Mouse (Mus musculus): ENCODE data around the gene Mov10l1. TPM values are rescaled to one million over a fixed set of nuclear protein-coding genes. Genes with fewer than 3 reads are reported as not detected.

Gene Mov10l1
- polyA plus RNA-seq, 1 experiment from 2014 or later = not detected

GRCm38 (mm10) chr15:88955342-88955741 lies 27.4 kb upstream of the Mov10l1 start:
- ATAC-seq = no peak
- peaks cover 8% of the 10 kb centered on the region for H3K4me1 ChIP-seq (replicated peaks; ENCODE audit: control insufficient read depth, insufficient read depth, low read length)
- no peaks in the 10 kb centered on the region for H3K36me3 ChIP-seq (ENCODE audit: control insufficient read depth, insufficient read depth)
- no peaks in the 10 kb centered on the region for H3K27me3 ChIP-seq (replicated peaks; ENCODE audit: control insufficient read depth, insufficient read depth, low read length)
- no peak overlapping the region for H3K9ac ChIP-seq (replicated peaks; ENCODE audit: low read depth, low read length)
- no peak overlapping the region for H3K27ac ChIP-seq (ENCODE audit: low read length)
- no peak overlapping the region for H3K4me3 ChIP-seq (replicated peaks; ENCODE audit: low read length)
- 83% methylated on average over 6 of the region's 6 CpGs for WGBS
- H3K9me3 ChIP-seq (ENCODE audit: control insufficient read depth, low read length) = no peaks in the 10 kb centered on the region
- no peak overlapping the region for H3K4me2 ChIP-seq (ENCODE audit: low read length)

DNA sequence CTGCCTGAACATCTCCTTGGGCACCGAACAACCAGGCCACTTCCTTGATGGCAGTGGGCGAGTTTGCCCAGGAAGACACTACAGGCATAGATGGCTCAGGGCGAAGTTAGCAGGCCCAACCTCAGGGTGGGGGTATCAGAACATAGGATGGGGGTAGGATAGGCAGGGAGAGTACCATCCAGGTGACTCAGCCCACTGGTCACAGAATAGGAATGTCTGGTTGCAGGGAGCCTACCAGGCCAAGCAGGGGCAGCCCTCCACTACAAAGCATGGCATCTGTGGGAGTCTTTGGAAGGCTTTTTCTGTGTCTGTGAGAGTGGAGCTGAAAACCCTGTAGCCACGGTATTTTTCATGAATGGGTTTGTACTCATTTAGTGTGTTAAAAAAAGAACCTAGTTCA lies 25.2 kb upstream of the Mov10l1 start:
- 89% methylated on average over 4 of the region's 4 CpGs for WGBS
- Histone ChIP-seq H3K4me3 (replicated peaks; ENCODE audit: low read length) (no peak overlapping the region), H3K4me2 (ENCODE audit: low read length) (no peak overlapping the region), H3K27ac (ENCODE audit: low read length) (no peak overlapping the region), H3K27me3 (replicated peaks; ENCODE audit: control insufficient read depth, insufficient read depth, low read length) (no peaks in the 10 kb centered on the region), H3K9me3 (ENCODE audit: control insufficient read depth, low read length) (no peaks in the 10 kb centered on the region), H3K4me1 (replicated peaks; ENCODE audit: control insufficient read depth, insufficient read depth, low read length) (peaks cover 8% of the 10 kb centered on the region), H3K36me3 (ENCODE audit: control insufficient read depth, insufficient read depth) (no peaks in the 10 kb centered on the region), H3K9ac (replicated peaks; ENCODE audit: low read depth, low read length) (no peak overlapping the region)
- ATAC-seq = no peak

GRCm38 (mm10) chr15:88964070-88964578 lies 18.6 kb upstream of the Mov10l1 start:
- H3K36me3 ChIP-seq (ENCODE audit: control insufficient read depth, insufficient read depth) = no peaks in the 10 kb centered on the region
- no peaks in the 10 kb centered on the region for H3K4me1 ChIP-seq (replicated peaks; ENCODE audit: control insufficient read depth, insufficient read depth, low read length)
- H3K27ac ChIP-seq (ENCODE audit: low read length) = no peak overlapping the region
- ATAC-seq = no peak
- H3K4me3 ChIP-seq (replicated peaks; ENCODE audit: low read length) = no peak overlapping the region
- H3K9ac ChIP-seq (replicated peaks; ENCODE audit: low read depth, low read length) = no peak overlapping the region
- no peaks in the 10 kb centered on the region for H3K27me3 ChIP-seq (replicated peaks; ENCODE audit: control insufficient read depth, insufficient read depth, low read length)
- H3K9me3 ChIP-seq (ENCODE audit: control insufficient read depth, low read length) = no peaks in the 10 kb centered on the region
- H3K4me2 ChIP-seq (ENCODE audit: low read length) = no peak overlapping the region
- 93% methylated on average over 2 of the region's 2 CpGs for WGBS

DNA sequence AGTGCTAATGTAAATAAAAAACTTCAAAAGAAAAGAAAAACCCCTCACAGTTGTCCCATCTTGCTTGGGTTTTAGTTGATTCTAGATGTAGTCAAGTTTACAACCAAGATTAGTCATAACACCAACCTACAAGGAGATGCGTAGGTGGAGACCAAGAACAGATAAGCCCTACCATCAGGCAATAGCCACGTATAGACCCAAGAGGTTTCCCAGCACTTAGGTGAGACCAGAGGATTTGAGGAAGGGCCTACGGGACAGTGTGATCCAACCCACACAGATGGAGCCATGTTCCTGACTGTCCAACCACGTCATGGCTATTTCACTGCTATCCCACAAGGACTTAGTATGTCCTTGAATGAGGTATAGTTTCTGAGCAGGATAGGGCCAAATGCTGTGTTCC lies 10.4 kb upstream of the Mov10l1 start:
- Histone ChIP-seq H3K36me3 (ENCODE audit: control insufficient read depth, insufficient read depth) (no peaks in the 10 kb centered on the region), H3K4me2 (ENCODE audit: low read length) (no peak overlapping the region), H3K4me3 (replicated peaks; ENCODE audit: low read length) (no peak overlapping the region), H3K9ac (replicated peaks; ENCODE audit: low read depth, low read length) (no peak overlapping the region), H3K27ac (ENCODE audit: low read length) (no peak overlapping the region), H3K9me3 (ENCODE audit: control insufficient read depth, low read length) (no peaks in the 10 kb centered on the region), H3K4me1 (replicated peaks; ENCODE audit: control insufficient read depth, insufficient read depth, low read length) (no peaks in the 10 kb centered on the region), H3K27me3 (replicated peaks; ENCODE audit: control insufficient read depth, insufficient read depth, low read length) (no peaks in the 10 kb centered on the region)
- WGBS = 90% methylated on average over 4 of the region's 4 CpGs
- no peak for ATAC-seq

DNA sequence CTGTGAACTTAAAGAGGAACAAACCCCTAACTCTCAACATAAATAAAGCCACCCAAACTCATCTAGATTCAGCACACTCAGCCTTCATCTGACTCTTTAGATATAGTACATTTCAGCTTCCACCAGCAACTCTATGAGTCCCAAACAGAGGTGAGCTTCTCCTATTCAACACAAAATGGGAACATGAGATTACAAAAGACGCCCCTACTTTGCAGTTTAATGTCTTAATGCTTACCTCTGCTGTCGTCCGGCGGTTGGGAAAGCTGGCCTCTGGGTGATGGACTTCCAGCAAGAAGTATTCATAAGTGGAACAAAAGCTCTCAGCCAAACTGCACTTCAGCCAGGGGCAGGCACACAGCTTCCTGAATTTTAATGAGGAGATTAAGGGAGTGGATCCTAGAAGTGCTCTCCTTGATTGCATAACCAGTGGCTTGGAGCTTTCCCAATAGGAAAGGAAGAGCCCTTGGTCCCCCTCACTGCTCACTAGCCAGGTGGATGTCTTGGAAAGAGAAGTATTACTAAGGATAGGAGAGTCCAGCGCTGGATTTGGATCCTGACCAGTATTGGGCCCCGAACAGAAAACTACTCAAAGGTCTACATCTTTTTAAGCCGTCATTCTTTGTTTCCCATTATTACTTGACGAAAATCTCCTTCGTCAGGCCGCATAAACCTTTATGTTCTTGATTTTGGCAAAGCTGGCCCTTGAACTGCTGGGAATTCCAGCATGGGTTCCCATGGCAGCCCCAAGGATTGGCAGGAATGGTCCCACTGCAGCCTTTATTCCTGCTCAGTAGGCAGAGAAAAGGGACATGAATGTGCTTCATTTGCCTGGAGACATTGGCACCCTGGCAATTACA lies 4.2 kb upstream of the Mov10l1 start, which contains the start of gene Mlc1:
Gene Mlc1 (minus strand): TSS at position 727 of the 857 bp plus-strand sequence.
- no peaks in the 10 kb centered on the region for H3K36me3 ChIP-seq (ENCODE audit: control insufficient read depth, insufficient read depth)
- peak within 1 kb of the TSS; percentile 28 for H3K4me2 ChIP-seq (ENCODE audit: low read length)
- peak within 1 kb of the TSS; percentile 26 for H3K4me3 ChIP-seq (replicated peaks; ENCODE audit: low read length)
- H3K9ac ChIP-seq (replicated peaks; ENCODE audit: low read depth, low read length) = peak within 1 kb of the TSS; percentile 7; the same call in 1 of the 2 replicates
- H3K4me1 ChIP-seq (replicated peaks; ENCODE audit: control insufficient read depth, insufficient read depth, low read length) = peaks cover 10% of the 10 kb centered on the region
- ATAC-seq = peak; percentile 96
- 5% methylated on average over 10 of the region's 10 CpGs for WGBS
- no peaks in the 10 kb centered on the region for H3K27me3 ChIP-seq (replicated peaks; ENCODE audit: control insufficient read depth, insufficient read depth, low read length)
- no peaks in the 10 kb centered on the region for H3K9me3 ChIP-seq (ENCODE audit: control insufficient read depth, low read length)
- H3K27ac ChIP-seq (ENCODE audit: low read length) = peak within 1 kb of the TSS; percentile 73

- no peaks in the 10 kb centered on the region for H3K36me3 ChIP-seq (ENCODE audit: control insufficient read depth, insufficient read depth)
- WGBS = 8% methylated on average over 3 of the region's 3 CpGs
- no peak overlapping the region for H3K9ac ChIP-seq (replicated peaks; ENCODE audit: low read depth, low read length)
- peak overlapping the region; percentile 73 for H3K27ac ChIP-seq (ENCODE audit: low read length)
- no peaks in the 10 kb centered on the region for H3K27me3 ChIP-seq (replicated peaks; ENCODE audit: control insufficient read depth, insufficient read depth, low read length)
- no peaks in the 10 kb centered on the region for H3K9me3 ChIP-seq (ENCODE audit: control insufficient read depth, low read length)
- no peak overlapping the region for H3K4me3 ChIP-seq (replicated peaks; ENCODE audit: low read length)
- ATAC-seq = peak; percentile 21; the same call in 1 of the 2 replicates
- peaks cover 10% of the 10 kb centered on the region for H3K4me1 ChIP-seq (replicated peaks; ENCODE audit: control insufficient read depth, insufficient read depth, low read length)
- H3K4me2 ChIP-seq (ENCODE audit: low read length) = no peak overlapping the region
These were observed 3.6 kb upstream of the Mov10l1 start for GRCm38 (mm10) chr15:88979138-88979446.

DNA sequence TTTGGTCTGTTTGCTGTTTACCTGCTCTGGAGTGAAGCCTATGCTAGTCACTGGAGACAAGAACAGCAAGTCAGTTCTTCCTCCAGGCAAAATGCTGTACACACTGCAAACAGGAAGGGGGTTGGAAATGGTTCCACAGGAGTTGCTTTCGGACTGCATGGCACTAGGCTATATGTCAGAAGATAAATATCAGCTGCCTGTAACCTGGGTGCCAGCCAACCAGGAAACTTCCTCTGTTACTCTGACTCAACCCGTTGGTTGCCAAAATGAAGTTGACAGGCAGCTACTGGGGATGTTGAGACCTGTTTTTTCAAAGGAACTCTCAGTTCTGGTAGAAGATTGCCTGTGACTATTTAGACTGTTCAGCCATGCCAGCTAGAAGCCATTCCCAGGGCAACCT lies 6.5 kb downstream of the Mov10l1 start:
- H3K9me3 ChIP-seq (ENCODE audit: control insufficient read depth, low read length) = no peaks in the 10 kb centered on the region
- no peaks in the 10 kb centered on the region for H3K4me1 ChIP-seq (replicated peaks; ENCODE audit: control insufficient read depth, insufficient read depth, low read length)
- no peaks in the 10 kb centered on the region for H3K27me3 ChIP-seq (replicated peaks; ENCODE audit: control insufficient read depth, insufficient read depth, low read length)
- no peak overlapping the region for H3K4me2 ChIP-seq (ENCODE audit: low read length)
- H3K27ac ChIP-seq (ENCODE audit: low read length) = no peak overlapping the region
- no peak overlapping the region for H3K4me3 ChIP-seq (replicated peaks; ENCODE audit: low read length)
- H3K36me3 ChIP-seq (ENCODE audit: control insufficient read depth, insufficient read depth) = no peaks in the 10 kb centered on the region
- 71% methylated on average over 2 of the region's 2 CpGs for WGBS
- no peak overlapping the region for H3K9ac ChIP-seq (replicated peaks; ENCODE audit: low read depth, low read length)
- ATAC-seq = no peak

GRCm38 (mm10) chr15:88998636-88999035 lies 15.9 kb downstream of the Mov10l1 start:
- Histone ChIP-seq H3K36me3 (ENCODE audit: control insufficient read depth, insufficient read depth) (no peaks in the 10 kb centered on the region), H3K27me3 (replicated peaks; ENCODE audit: control insufficient read depth, insufficient read depth, low read length) (no peaks in the 10 kb centered on the region), H3K9ac (replicated peaks; ENCODE audit: low read depth, low read length) (no peak overlapping the region), H3K4me1 (replicated peaks; ENCODE audit: control insufficient read depth, insufficient read depth, low read length) (no peaks in the 10 kb centered on the region), H3K9me3 (ENCODE audit: control insufficient read depth, low read length) (no peaks in the 10 kb centered on the region), H3K4me3 (replicated peaks; ENCODE audit: low read length) (no peak overlapping the region), H3K4me2 (ENCODE audit: low read length) (no peak overlapping the region), H3K27ac (ENCODE audit: low read length) (no peak overlapping the region)
- no peak for ATAC-seq
- 78% methylated on average over 8 of the region's 8 CpGs for WGBS

GRCm38 (mm10) chr15:88999124-88999523 lies 16.4 kb downstream of the Mov10l1 start:
- H3K4me2 ChIP-seq (ENCODE audit: low read length) = no peak overlapping the region
- H3K4me3 ChIP-seq (replicated peaks; ENCODE audit: low read length) = no peak overlapping the region
- H3K36me3 ChIP-seq (ENCODE audit: control insufficient read depth, insufficient read depth) = no peaks in the 10 kb centered on the region
- WGBS = 86% methylated on average over 2 of the region's 2 CpGs
- ATAC-seq = no peak
- H3K4me1 ChIP-seq (replicated peaks; ENCODE audit: control insufficient read depth, insufficient read depth, low read length) = no peaks in the 10 kb centered on the region
- no peak overlapping the region for H3K9ac ChIP-seq (replicated peaks; ENCODE audit: low read depth, low read length)
- no peaks in the 10 kb centered on the region for H3K27me3 ChIP-seq (replicated peaks; ENCODE audit: control insufficient read depth, insufficient read depth, low read length)
- H3K9me3 ChIP-seq (ENCODE audit: control insufficient read depth, low read length) = no peaks in the 10 kb centered on the region
- H3K27ac ChIP-seq (ENCODE audit: low read length) = no peak overlapping the region

Data from forebrain, embryonic 16.5 days (tissue).